Mouse (Mus musculus) midbrain, postnatal 0 days (tissue): ENCODE data around the gene Polg2. TPM values are rescaled to one million over a fixed set of nuclear protein-coding genes. Genes with fewer than 3 reads are reported as not detected.
"Not testable (repeated sequence)": the region's sequence is repeated elsewhere in the genome, so short reads cannot be mapped to it uniquely, and the experiment has no call there.

Source experiments
- ATAC-seq: fragments of 200-750 bp; cut with Nextera tagmentation; 2 replicates; pipeline ENCODE4 v1.8.0; 2017; ENCODE audit warnings: moderate number of reproducible peaks, mild to moderate bottlenecking, moderate TSS enrichment, moderate library complexity; ENCODE audit not compliant: low FRiP score
- DNase-seq: peaks from one replicate; pipeline ENCODE4 v3.0.0-alpha.2; 2015; ENCODE audit warnings: low spot score
- H3K27ac ChIP-seq: fragments of 300-500 bp; sonication (generic); 2 replicates; pipeline ENCODE4 v1.5.1; 2014; ENCODE audit warnings: low read depth, mild to moderate bottlenecking, low read length, mixed read lengths
- H3K27me3 ChIP-seq: fragments of 300-500 bp; sonication (generic); 2 replicates; pipeline ENCODE4 v1.6.1; 2014; ENCODE audit warnings: low read length, control low read depth, mixed read lengths; ENCODE audit not compliant: insufficient read depth
- H3K36me3 ChIP-seq: fragments of 300-500 bp; sonication (generic); 2 replicates; pipeline ENCODE4 v1.6.1; 2014; ENCODE audit warnings: low read length, control low read depth, mixed read lengths; ENCODE audit not compliant: insufficient read depth
- H3K4me1 ChIP-seq: fragments of 300-500 bp; sonication (generic); 2 replicates; pipeline ENCODE4 v1.6.1; 2014; ENCODE audit warnings: mild to moderate bottlenecking, control low read depth, antibody characterized with exemption, low read length, mixed read lengths; ENCODE audit not compliant: insufficient read depth
- H3K4me2 ChIP-seq: fragments of 300-500 bp; sonication (generic); 2 replicates; pipeline ENCODE4 v1.6.1; 2014; ENCODE audit warnings: low read depth, mild to moderate bottlenecking, low read length, mixed read lengths; ENCODE audit not compliant: poor library complexity, severe bottlenecking
- H3K4me3 ChIP-seq: fragments of 300-500 bp; sonication (generic); 2 replicates; pipeline ENCODE4 v1.5.1; 2014; ENCODE audit warnings: low read depth, mild to moderate bottlenecking, low read length, moderate library complexity
- H3K9ac ChIP-seq: fragments of 300-500 bp; sonication (generic); replicated peaks from 2 replicates; pipeline ENCODE4 v1.6.1; 2014; ENCODE audit warnings: mild to moderate bottlenecking, low read length, moderate library complexity, mixed read lengths; ENCODE audit not compliant: poor library complexity, severe bottlenecking
- H3K9me3 ChIP-seq: fragments of 300-500 bp; sonication (generic); 2 replicates; pipeline ENCODE4 v1.6.1; 2016; ENCODE audit warnings: low read length, control low read depth
- CTCF ChIP-seq: IDR thresholded peaks from 2 replicates; pipeline ENCODE4 v1.5.1; 2016; ENCODE audit warnings: antibody characterized with exemption, mild to moderate bottlenecking
- WGBS: fragments of 180-500 bp; shearing (Covaris S2); extraction: QIAGEN DNeasy Blood & Tissue Kit; methylation state at CpG from one replicate; pipeline ENCODE4 v1.1.7; 2014; 5-methylcytosine and 5-hydroxymethylcytosine counted together
- polyA plus RNA-seq: library from polyadenylated mRNA; unstranded; fragments of >200 nt; fragmentation: Nextera tagmentation; extraction: Ambion mirVana; gene quantifications from 2 replicates; pipeline ENCODE4 v1.2.1, GENCODE M21; 2015
- total RNA-seq: library from RNA; depleted of rRNA; stranded (reverse); fragments of >200 nt; gene quantifications from 2 replicates; pipeline ENCODE4 v1.2.3, GENCODE M21; 2014

Polg2 gene
- total and polyA plus RNA-seq, 2 experiments from 2014 or later: 6.6 to 10.5 TPM

DNA sequence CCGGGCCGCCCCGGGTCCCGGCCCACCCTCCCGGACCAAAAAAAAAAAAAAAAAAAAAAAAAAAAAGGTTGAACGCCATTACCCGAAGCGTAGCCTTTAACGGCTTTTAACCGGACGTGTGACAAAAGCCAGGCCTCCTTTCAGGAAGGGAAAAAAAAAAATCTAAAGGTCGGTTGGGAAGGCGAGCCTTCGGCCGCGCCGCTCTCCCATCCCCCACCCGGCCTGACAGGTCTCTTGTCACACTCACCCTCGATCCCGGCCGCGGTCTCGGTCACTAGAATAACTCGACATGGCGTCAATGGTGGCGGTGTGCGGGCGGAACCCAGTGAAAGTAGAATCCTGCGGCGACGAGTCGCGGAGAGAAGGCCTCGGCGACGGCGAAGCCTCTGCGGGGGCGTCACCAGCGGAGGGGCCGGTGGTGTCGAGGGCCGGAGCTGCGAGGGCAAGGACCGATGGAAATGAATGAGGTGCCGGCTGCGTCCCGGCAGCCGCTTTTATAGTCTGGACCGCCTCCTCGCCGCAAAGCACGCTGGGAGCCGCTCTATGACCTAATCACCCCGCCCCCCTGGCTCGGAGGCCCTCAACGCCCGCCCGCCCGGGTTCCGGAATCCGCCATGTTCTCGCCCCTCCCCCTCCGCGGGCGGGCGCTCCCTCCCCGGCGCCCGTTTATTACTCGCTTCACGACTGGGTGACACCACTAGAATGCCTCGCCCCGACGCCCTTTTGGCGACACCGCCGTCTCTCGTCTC, 8.9 kb upstream of the Polg2 start:
- DNase-seq (peak; percentile 98), ATAC-seq (peak; percentile 88)
- Histone ChIP-seq H3K27me3 (no peaks in the 10 kb centered on the region), H3K4me3 (peak overlapping the region; percentile 67), H3K4me1 (peaks cover 5% of the 10 kb centered on the region; the same call in 1 of the 2 replicates), H3K4me2 (peak overlapping the region; percentile 50), H3K36me3 (peaks cover 11% of the 10 kb centered on the region), H3K9ac (peak overlapping the region; percentile 99), H3K9me3 (no peaks in the 10 kb centered on the region), H3K27ac (peak overlapping the region; percentile 98)
- WGBS: under 1% methylated on average over 59 of the region's 79 CpGs
- no peak for TF ChIP-seq CTCF

DNA sequence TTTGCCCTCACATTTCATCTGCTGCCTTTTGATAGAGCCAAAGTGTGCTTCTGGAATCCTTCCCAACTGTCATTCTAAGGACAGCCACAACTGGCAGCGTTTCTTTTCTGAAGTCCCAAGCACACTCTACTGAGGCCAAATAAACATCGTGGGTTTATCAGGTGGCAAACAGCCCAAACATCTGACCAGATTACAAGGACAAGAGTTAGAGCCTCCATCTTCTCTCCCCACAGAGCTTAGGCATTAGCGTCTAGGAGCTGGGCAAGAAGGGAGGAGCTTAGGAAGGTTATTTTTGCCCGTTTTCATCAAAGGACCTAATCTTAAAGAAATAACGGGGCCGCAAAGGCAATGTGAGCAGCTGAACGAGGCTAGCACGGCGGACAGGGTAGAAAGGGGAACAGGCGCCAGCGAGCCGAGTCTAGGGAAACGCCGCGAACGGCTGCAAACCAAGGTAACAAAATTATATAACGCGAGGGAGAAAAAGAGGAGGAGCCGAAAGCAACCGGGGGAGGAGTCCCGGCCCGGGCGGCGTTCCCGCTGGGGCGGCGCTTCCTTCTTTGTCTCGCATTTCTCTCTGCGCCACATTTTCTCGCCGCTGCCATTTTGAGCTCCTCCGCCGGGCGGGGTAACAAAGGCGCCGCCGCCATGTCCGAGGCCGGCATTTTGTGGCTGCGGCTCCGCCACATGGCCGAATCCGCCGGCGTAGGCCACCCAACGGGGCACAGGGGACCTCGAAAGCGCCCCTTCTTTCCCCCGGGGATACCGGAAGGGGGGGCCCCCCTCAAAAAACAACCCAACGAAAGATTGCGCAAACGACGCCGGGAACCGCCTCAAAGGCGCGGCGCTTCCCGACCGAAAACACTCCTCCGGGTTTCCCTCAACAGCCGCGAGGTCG, 8.0 kb upstream of the Polg2 start:
- H3K9me3 ChIP-seq: no peaks in the 10 kb centered on the region
- peaks cover 5% of the 10 kb centered on the region; the same call in 1 of the 2 replicates for H3K4me1 ChIP-seq
- peak overlapping the region; percentile 65 for H3K4me2 ChIP-seq
- H3K4me3 ChIP-seq: peak overlapping the region; percentile 67
- H3K36me3 ChIP-seq: peaks cover 17% of the 10 kb centered on the region
- no peaks in the 10 kb centered on the region for H3K27me3 ChIP-seq
- peak overlapping the region; percentile 98 for H3K27ac ChIP-seq
- H3K9ac ChIP-seq: peak overlapping the region; percentile 99
- DNase-seq: peak; percentile 90
- peak; percentile 14; the same call in 1 of the 2 replicates for ATAC-seq
- under 1% methylated on average over 59 of the region's 65 CpGs for WGBS
- 0 out of 2 replicates have a peak, but pooled peaks have one; percentile 10 for TF ChIP-seq CTCF

DNA sequence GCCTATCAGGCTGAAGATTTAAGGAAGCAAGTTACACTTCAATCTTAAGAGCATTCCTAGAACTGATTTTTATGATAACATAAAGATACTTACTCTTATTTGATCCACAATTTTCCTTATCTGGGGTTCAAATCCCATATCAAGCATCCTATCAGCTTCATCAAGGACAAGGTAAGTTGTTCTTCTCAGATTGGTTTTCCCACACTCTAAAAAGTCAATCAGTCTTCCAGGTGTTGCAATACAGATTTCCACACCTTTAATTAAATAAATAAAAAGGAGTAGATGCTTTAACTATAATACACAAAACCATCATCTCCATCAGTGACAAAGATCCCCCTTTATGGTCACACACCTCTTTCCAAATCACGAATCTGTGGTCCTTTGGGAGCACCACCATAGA, 5.7 kb upstream of the Polg2 start:
- DNase-seq (no peak), ATAC-seq (no peak)
- TF ChIP-seq CTCF: no peak
- Histone ChIP-seq H3K27ac (no peak overlapping the region), H3K4me3 (no peak overlapping the region), H3K27me3 (no peaks in the 10 kb centered on the region), H3K9me3 (no peaks in the 10 kb centered on the region), H3K9ac (no peak overlapping the region), H3K4me2 (0 out of 2 replicates have a peak overlapping the region, but pooled peaks have one; percentile 6), H3K36me3 (peaks cover 20% of the 10 kb centered on the region), H3K4me1 (peaks cover 5% of the 10 kb centered on the region; the same call in 1 of the 2 replicates)
- 64% methylated on average over 1 of the region's 1 CpGs for WGBS

DNA sequence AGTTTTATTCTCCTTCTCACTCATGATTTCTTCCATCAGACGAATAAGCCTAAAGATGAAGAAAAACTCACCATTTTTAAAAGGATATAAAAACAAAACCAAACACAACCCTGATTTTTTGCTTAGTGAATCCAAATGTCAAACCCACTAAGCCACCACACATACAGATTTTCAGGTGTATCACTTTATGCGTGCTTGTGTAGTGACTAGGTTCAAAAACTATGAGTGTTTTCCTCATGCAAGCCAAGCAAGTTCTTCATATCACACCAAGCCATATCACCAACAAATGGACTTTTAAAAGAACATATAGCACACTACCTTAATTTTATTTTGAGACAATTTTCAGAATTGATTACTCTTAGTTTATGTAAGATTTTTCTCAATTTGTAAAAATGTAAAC, 5.1 kb upstream of the Polg2 start:
- WGBS: 91% methylated on average over 2 of the region's 2 CpGs

DNA sequence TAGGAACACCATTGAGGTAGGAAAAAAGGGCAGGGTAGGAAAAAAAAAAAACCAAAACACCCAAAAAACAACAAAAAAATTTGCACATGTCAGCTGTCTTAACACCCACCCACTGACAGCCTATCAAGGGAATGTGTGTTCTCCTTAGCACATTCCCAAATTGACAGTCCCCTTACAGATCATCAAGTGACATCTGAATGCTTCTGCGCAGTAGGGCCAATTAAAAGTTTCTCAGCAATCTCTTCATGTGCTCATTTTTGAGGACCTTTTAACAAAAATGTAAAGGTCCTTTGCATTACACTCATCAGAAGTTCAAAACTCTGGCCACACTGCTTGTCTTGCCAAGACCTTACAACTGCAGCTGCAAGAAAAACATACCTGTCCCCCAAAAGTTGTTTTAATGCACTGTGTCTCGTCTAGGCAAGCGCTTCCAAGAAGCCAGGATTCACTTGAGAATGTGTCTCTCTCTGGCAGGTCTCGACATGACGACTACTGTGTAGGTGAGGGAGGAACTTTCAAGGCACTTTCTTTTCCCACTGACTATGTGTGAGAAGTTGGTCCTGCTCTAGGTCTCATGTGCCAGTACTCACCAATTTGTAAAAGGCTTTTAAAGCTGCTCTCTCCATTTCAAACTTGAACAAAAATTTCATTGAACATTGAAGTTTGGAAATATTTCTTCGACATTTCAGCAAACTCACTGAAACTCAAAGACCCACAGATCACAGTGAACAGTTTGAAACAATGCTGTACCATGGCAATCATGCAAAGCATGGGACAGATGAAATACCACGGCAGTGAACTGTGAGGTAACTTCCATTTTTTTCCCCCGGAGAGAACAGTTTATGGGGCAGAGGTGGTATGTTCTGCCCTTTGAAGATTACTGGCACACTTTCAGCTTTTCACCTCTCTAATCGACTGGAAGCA, 3.8 kb upstream of the Polg2 start:
- TF ChIP-seq CTCF: no peak
- Histone ChIP-seq H3K9ac (no peak overlapping the region), H3K4me1 (peaks cover 5% of the 10 kb centered on the region; the same call in 1 of the 2 replicates), H3K4me2 (no peak overlapping the region), H3K4me3 (no peak overlapping the region), H3K36me3 (peaks cover 20% of the 10 kb centered on the region), H3K9me3 (no peaks in the 10 kb centered on the region), H3K27ac (no peak overlapping the region), H3K27me3 (no peaks in the 10 kb centered on the region)
- DNase-seq: no peak
- 82% methylated on average over 9 of the region's 9 CpGs for WGBS
- no peak for ATAC-seq

More for the DNA sequence above, 5.1 kb upstream of the Polg2 start:
- peaks cover 5% of the 10 kb centered on the region; the same call in 1 of the 2 replicates for H3K4me1 ChIP-seq
- no peak overlapping the region for H3K4me3 ChIP-seq
- H3K9ac ChIP-seq: no peak overlapping the region
- no peaks in the 10 kb centered on the region for H3K27me3 ChIP-seq
- no peak for ATAC-seq
- DNase-seq: no peak
- no peak overlapping the region for H3K27ac ChIP-seq
- peaks cover 20% of the 10 kb centered on the region for H3K36me3 ChIP-seq
- H3K9me3 ChIP-seq: no peaks in the 10 kb centered on the region
- no peak for TF ChIP-seq CTCF
- no peak overlapping the region for H3K4me2 ChIP-seq

DNA sequence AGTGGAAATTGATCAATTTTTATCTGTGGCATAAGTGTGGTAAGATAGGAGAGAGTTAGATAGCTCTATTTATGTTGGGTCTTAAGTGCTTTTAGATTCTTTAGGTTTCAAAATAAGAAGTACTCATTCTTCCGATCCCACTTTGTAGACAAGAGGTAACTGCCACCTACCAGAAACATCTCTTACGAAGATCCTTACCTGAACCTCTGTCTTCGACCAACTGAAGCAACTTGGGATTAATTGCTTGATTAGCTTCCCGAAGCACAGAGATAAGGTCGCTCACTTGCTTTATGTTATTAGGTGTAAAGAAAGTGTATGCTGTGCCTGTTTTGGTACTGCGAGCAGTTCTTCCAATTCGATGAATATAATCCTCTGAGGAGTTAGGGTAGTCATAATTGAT, 2.9 kb upstream of the Polg2 start:
- DNase-seq, H3K4me1 ChIP-seq, H3K4me2 ChIP-seq, H3K27me3 ChIP-seq, ATAC-seq, H3K9ac ChIP-seq, H3K9me3 ChIP-seq, H3K27ac ChIP-seq, H3K4me3 ChIP-seq: not testable (repeated sequence)
- peaks cover 20% of the 10 kb centered on the region for H3K36me3 ChIP-seq
- WGBS: 90% methylated on average over 7 of the region's 7 CpGs
